Mouse (Mus musculus): ENCODE results near the gene Olfr1045. TPM values are rescaled to one million over a fixed set of nuclear protein-coding genes. Genes with fewer than 3 reads are reported as not detected.

Olfr1045 gene
- total RNA-seq (2023), result not detected in 2 replicates

DNA sequence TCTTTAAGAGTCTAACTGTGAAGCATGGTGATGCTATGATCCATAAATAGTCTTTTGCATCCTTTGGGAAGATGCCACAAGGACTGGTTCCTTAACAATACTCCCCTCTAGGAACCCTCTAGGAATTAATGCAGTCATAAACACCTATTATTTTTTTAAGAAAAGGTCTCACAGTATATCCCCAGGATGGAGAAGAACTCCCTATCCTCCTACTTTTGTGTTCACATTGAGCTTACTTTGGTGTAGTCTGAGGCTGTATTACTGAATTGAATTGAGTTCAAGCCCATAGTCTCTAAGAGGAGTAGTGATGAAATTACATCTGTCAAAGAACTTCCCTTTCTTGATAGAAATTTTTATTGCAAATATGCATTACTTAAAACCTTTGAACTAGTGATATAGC lies at the start of gene Olfr1045:
Olfr1045 (minus strand) TSS at position 101 of the 400 bp plus-strand sequence.

DNA sequence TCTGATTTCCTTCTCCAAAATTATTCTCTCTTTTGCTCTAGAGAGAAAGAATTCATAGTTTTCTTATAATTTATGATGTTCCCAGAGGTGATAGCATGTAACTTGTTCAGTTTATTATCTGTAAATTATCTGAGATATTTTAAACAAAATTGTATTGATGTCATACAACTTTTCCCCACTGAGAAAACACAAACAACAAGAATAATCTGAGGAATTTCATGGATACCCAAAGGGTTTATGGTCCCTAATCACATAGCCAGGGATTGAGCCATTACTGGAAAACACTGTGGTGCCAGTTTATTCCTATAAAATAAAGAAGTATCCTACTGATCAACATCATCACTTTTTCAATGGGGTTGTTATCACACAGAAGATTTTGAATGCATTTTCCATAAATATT lies 37.4 kb upstream of the Olfr1045 start, which contains the start of gene Olfr1048:
Olfr1048 (minus strand) TSS at position 101 of the 400 bp plus-strand sequence.

DNA sequence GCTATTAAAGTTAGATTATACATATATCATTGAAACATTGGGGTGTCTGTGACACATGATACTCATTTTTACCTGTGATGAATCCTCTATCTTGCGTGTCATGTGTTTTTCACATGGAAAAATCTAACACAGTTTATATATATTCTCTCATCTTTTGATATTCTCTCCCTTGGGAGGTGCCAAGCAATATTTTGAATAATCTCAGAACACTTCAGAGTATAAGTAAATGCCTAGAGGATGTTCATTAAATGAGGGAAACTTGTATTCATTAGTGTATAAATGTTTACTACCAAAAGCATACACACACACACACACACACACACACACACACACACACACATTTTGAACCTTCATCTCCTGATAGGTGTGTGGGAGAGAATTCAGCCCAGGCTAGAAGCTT lies 28.5 kb upstream of the Olfr1045 start, which contains the start of gene Olfr1047:
Olfr1047 (minus strand) TSS at position 101 of the 400 bp plus-strand sequence.

GRCm38 (mm10) chr2:86219214-86219613 lies 16.4 kb upstream of the Olfr1045 start, which contains the start of gene Olfr1046:
Gene Olfr1046 (minus strand): TSS chr2:86219314.

DNA sequence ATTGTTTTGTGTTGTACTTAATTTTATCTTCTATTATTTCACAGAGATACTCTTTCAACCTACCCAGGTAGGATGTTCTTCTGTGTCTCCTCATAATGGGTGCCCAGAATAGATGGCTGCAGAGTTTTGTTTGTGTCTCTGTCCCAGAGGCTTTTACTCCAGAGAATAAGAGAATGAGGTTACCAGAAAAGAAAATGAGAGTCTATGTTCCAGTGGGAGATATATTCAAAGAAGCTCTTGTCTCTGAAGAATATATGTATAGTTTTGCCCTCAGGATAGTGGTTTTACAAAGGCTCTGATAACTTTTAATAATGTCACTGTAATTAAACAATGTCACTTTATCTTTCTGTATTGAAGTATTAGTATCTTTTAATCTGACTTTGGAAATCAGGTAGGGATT lies 17.2 kb downstream of the Olfr1045 start, which contains the start of gene Olfr52:
Olfr52 (minus strand) TSS at position 101 of the 400 bp plus-strand sequence.

GRCm38 (mm10) chr2:86177720-86178119 lies 25.1 kb downstream of the Olfr1045 start, which contains the start of gene Olfr1044:
Gene Olfr1044 (minus strand): TSS chr2:86177820.

DNA sequence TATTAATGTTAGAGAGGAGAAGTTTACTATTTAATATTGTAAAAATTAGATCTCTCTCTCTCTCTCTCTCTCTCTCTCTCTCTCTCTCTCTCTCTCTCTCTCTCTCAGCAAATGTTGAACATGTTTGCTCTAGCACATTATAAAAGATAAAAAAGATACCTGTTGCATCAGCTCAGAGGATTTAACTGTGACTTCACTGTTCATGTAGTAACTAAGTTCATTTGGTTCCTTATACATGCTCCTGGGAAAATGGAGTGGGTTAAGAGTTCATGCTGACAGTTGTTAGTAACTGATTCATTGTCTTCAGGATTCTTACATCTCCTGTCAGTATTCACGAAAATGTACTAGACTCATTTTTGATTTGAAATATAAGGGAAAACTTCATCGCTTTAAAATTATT lies 35.4 kb downstream of the Olfr1045 start, which contains the start of gene Olfr1043:
Olfr1043 (minus strand) TSS at position 101 of the 400 bp plus-strand sequence.

GRCm38 (mm10) chr2:86161738-86162137 lies 41.1 kb downstream of the Olfr1045 start, which contains the start of gene Olfr1042:
Gene Olfr1042 (minus strand): TSS chr2:86161838.

DNA sequence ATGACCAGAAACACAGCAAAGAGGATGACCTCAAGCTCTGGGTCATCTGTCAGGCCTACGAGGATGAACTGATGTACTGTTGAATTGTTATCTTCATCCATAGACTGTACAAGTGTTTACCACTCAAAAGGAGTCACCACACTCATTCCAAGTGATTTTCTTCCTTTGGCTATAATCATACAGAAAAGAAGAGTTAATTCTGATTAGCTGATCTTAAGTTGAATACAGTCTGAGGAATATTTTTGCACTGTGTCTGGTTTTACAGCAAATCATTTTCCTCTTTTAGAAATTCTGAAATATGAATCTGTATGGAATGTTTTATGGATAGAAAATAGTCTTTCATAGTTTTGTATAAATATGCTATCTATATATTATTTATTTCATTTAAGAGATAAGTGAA lies 56.2 kb downstream of the Olfr1045 start, which contains the start of gene Olfr1040:
Olfr1040 (minus strand) TSS at position 101 of the 400 bp plus-strand sequence.

Other genes starting within 250 kb of the Olfr1045 start
- not detected in 2 replicates for gene Olfr1029, start 229.1 kb downstream of the Olfr1045 start, total RNA-seq (2023)
- gene Olfr1030, start 223.7 kb downstream of the Olfr1045 start, total RNA-seq (2023), result not detected in 2 replicates
- not detected in 2 replicates for gene Olfr1031, start 212.7 kb downstream of the Olfr1045 start, total RNA-seq (2023)
- not detected in 2 replicates for gene Olfr1032, start 197.5 kb downstream of the Olfr1045 start, total RNA-seq (2023)
- not detected in 2 replicates for gene Olfr1033, start 182.4 kb downstream of the Olfr1045 start, total RNA-seq (2023)
- gene Olfr1034, start 157.1 kb downstream of the Olfr1045 start, total RNA-seq (2023), result not detected in 2 replicates
- gene Olfr1036, start 129.0 kb downstream of the Olfr1045 start, total RNA-seq (2023), result not detected in 2 replicates
- gene Olfr1037, start 115.6 kb downstream of the Olfr1045 start, total RNA-seq (2023), result not detected in 2 replicates
- gene Olfr1039, start 67.1 kb downstream of the Olfr1045 start, total RNA-seq (2023), result not detected in 2 replicates
- gene Olfr1040, start 56.3 kb downstream of the Olfr1045 start, total RNA-seq (2023), result not detected in 2 replicates
- gene Olfr1042, start 41.2 kb downstream of the Olfr1045 start, total RNA-seq (2023), result not detected in 2 replicates
- gene Olfr1043, start 35.5 kb downstream of the Olfr1045 start, total RNA-seq (2023), result not detected in 2 replicates
- not detected in 2 replicates for gene Olfr1044, start 25.2 kb downstream of the Olfr1045 start, total RNA-seq (2023)
- gene Olfr52, start 17.3 kb downstream of the Olfr1045 start, total RNA-seq (2023), result not detected in 2 replicates
- gene Olfr1046, start 16.3 kb upstream of the Olfr1045 start, total RNA-seq (2023), result not detected in 2 replicates
- not detected in 2 replicates for gene Olfr1047, start 28.4 kb upstream of the Olfr1045 start, total RNA-seq (2023)
- gene Olfr1048, start 37.3 kb upstream of the Olfr1045 start, total RNA-seq (2023), result not detected in 2 replicates
- gene Olfr1049, start 55.3 kb upstream of the Olfr1045 start, total RNA-seq (2023), result not detected in 2 replicates
- not detected in 2 replicates for gene Olfr1051, start 76.1 kb upstream of the Olfr1045 start, total RNA-seq (2023)
- gene Olfr1052, start 89.4 kb upstream of the Olfr1045 start, total RNA-seq (2023), result not detected in 2 replicates
- not detected in 2 replicates for gene Olfr1053, start 112.3 kb upstream of the Olfr1045 start, total RNA-seq (2023)
- not detected in 2 replicates for gene Olfr1054, start 132.4 kb upstream of the Olfr1045 start, total RNA-seq (2023)
- not detected in 2 replicates for gene Olfr1055, start 147.3 kb upstream of the Olfr1045 start, total RNA-seq (2023)
- not detected in 2 replicates for gene Olfr1056, start 159.5 kb upstream of the Olfr1045 start, total RNA-seq (2023)
- not detected in 2 replicates for gene Olfr1057, start 175.4 kb upstream of the Olfr1045 start, total RNA-seq (2023)
- not detected in 2 replicates for gene Olfr1058, start 185.6 kb upstream of the Olfr1045 start, total RNA-seq (2023)
- not detected in 2 replicates for gene Olfr1061, start 211.0 kb upstream of the Olfr1045 start, total RNA-seq (2023)
- gene Olfr1062, start 223.7 kb upstream of the Olfr1045 start, total RNA-seq (2023), result not detected in 2 replicates
- gene Olfr1065, start 247.6 kb upstream of the Olfr1045 start, total RNA-seq (2023), result not detected in 2 replicates